Mouse (Mus musculus): ENCODE data around the gene Gm7247. TPM values are rescaled to one million over a fixed set of nuclear protein-coding genes. Genes with fewer than 3 reads are reported as not detected.
"Not testable (repeated sequence)": the region's sequence is repeated elsewhere in the genome, so short reads cannot be mapped to it uniquely, and the experiment has no call there.

Gm7247 gene
- polyA plus RNA-seq, 1 experiment from 2014 or later = not detected

- Histone ChIP-seq H3K27me3 (ENCODE audit: control insufficient read depth, insufficient read depth, low read length) (no peaks in the 10 kb centered on the region), H3K4me2 (replicated peaks; ENCODE audit: low read depth) (no peak overlapping the region), H3K9me3 (ENCODE audit: control insufficient read depth, low read length) (no peaks in the 10 kb centered on the region), H3K27ac (replicated peaks) (no peak overlapping the region), H3K4me1 (replicated peaks; ENCODE audit: control insufficient read depth, insufficient read depth) (no peaks in the 10 kb centered on the region), H3K36me3 (ENCODE audit: control insufficient read depth, insufficient read depth, low read length) (no peaks in the 10 kb centered on the region), H3K4me3 (ENCODE audit: low read depth, low read length) (no peak overlapping the region), H3K9ac (ENCODE audit: low read length) (no peak overlapping the region)
- ATAC-seq (ENCODE audit: low FRiP score, low TSS enrichment) (no peak), DNase-seq (ENCODE audit: low spot score) (no peak)
- 56% methylated on average over 5 of the region's 5 CpGs for WGBS
- TF ChIP-seq EP300 (optimal IDR thresholded peaks at IDR 0.05) (no peak), CTCF (IDR thresholded peaks at IDR 0.05; ENCODE audit: low read depth) (no peak)
Measured at GRCm38 (mm10) chr14:51482051-51482715, 120.6 kb downstream of the Gm7247 start.

DNA sequence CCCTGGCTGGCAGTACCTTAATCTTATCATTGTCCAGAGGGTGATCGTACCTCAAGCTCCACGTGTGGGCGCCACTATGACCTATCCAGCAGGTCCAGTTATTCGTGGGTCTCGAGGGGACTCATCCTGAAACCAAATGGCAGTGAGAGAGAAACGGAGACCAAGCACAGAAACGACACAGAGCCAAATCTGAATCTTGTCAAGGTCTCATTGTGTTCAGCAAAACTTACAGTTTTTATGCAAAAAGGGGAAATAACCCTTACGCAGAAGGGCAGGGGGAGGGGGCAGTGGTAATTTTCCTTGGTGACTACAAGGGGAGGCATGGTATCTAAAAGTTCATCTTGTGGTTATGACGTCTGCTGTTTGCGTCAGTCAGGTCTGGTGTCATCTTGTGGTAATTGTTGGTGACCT is 121.4 kb downstream of the Gm7247 start:
- not testable (repeated sequence) for H3K36me3 ChIP-seq (ENCODE audit: control insufficient read depth, insufficient read depth, low read length); H3K4me2 ChIP-seq (replicated peaks; ENCODE audit: low read depth); H3K9me3 ChIP-seq (ENCODE audit: control insufficient read depth, low read length); H3K9ac ChIP-seq (ENCODE audit: low read length); H3K27me3 ChIP-seq (ENCODE audit: control insufficient read depth, insufficient read depth, low read length); DNase-seq (ENCODE audit: low spot score); H3K4me1 ChIP-seq (replicated peaks; ENCODE audit: control insufficient read depth, insufficient read depth); ATAC-seq (ENCODE audit: low FRiP score, low TSS enrichment); H3K4me3 ChIP-seq (ENCODE audit: low read depth, low read length); H3K27ac ChIP-seq (replicated peaks)
- 81% methylated on average over 10 of the region's 10 CpGs for WGBS

GRCm38 (mm10) chr14:51483671-51484070 is 122.1 kb downstream of the Gm7247 start:
- 91% methylated on average over 1 of the region's 1 CpGs for WGBS
- Histone ChIP-seq H3K27me3 (ENCODE audit: control insufficient read depth, insufficient read depth, low read length) (no peaks in the 10 kb centered on the region), H3K4me2 (replicated peaks; ENCODE audit: low read depth) (no peak overlapping the region), H3K36me3 (ENCODE audit: control insufficient read depth, insufficient read depth, low read length) (no peaks in the 10 kb centered on the region), H3K4me1 (replicated peaks; ENCODE audit: control insufficient read depth, insufficient read depth) (no peaks in the 10 kb centered on the region), H3K9ac (ENCODE audit: low read length) (no peak overlapping the region), H3K4me3 (ENCODE audit: low read depth, low read length) (no peak overlapping the region), H3K27ac (replicated peaks) (no peak overlapping the region), H3K9me3 (ENCODE audit: control insufficient read depth, low read length) (no peaks in the 10 kb centered on the region)
- TF ChIP-seq CTCF (IDR thresholded peaks at IDR 0.05; ENCODE audit: low read depth) (no peak), EP300 (optimal IDR thresholded peaks at IDR 0.05) (no peak)
- no peak for ATAC-seq (ENCODE audit: low FRiP score, low TSS enrichment)
- no peak for DNase-seq (ENCODE audit: low spot score)

GRCm38 (mm10) chr14:51486111-51486510 is 124.6 kb downstream of the Gm7247 start:
- ATAC-seq (ENCODE audit: low FRiP score, low TSS enrichment) = no peak
- Histone ChIP-seq H3K27ac (replicated peaks) (no peak overlapping the region), H3K4me2 (replicated peaks; ENCODE audit: low read depth) (no peak overlapping the region), H3K36me3 (ENCODE audit: control insufficient read depth, insufficient read depth, low read length) (no peaks in the 10 kb centered on the region), H3K4me3 (ENCODE audit: low read depth, low read length) (no peak overlapping the region), H3K9me3 (ENCODE audit: control insufficient read depth, low read length) (no peaks in the 10 kb centered on the region), H3K4me1 (replicated peaks; ENCODE audit: control insufficient read depth, insufficient read depth) (no peaks in the 10 kb centered on the region), H3K9ac (ENCODE audit: low read length) (no peak overlapping the region), H3K27me3 (ENCODE audit: control insufficient read depth, insufficient read depth, low read length) (no peaks in the 10 kb centered on the region)
- TF ChIP-seq EP300 (optimal IDR thresholded peaks at IDR 0.05) = no peak
- TF ChIP-seq CTCF (IDR thresholded peaks at IDR 0.05; ENCODE audit: low read depth) = no peak
- DNase-seq (ENCODE audit: low spot score) = no peak
- 82% methylated on average over 1 of the region's 1 CpGs for WGBS

- Histone ChIP-seq H3K9me3 (ENCODE audit: control insufficient read depth, low read length) (no peaks in the 10 kb centered on the region), H3K36me3 (ENCODE audit: control insufficient read depth, insufficient read depth, low read length) (no peaks in the 10 kb centered on the region), H3K27me3 (ENCODE audit: control insufficient read depth, insufficient read depth, low read length) (no peaks in the 10 kb centered on the region), H3K27ac (replicated peaks) (no peak overlapping the region), H3K9ac (ENCODE audit: low read length) (no peak overlapping the region), H3K4me1 (replicated peaks; ENCODE audit: control insufficient read depth, insufficient read depth) (no peaks in the 10 kb centered on the region), H3K4me3 (ENCODE audit: low read depth, low read length) (no peak overlapping the region), H3K4me2 (replicated peaks; ENCODE audit: low read depth) (no peak overlapping the region)
- DNase-seq (ENCODE audit: low spot score) (no peak), ATAC-seq (ENCODE audit: low FRiP score, low TSS enrichment) (no peak)
- 87% methylated on average over 2 of the region's 2 CpGs for WGBS
- TF ChIP-seq EP300 (optimal IDR thresholded peaks at IDR 0.05) = no peak
- TF ChIP-seq CTCF (IDR thresholded peaks at IDR 0.05; ENCODE audit: low read depth) = no peak
Measured at GRCm38 (mm10) chr14:51495781-51496180, 134.2 kb downstream of the Gm7247 start.

DNA sequence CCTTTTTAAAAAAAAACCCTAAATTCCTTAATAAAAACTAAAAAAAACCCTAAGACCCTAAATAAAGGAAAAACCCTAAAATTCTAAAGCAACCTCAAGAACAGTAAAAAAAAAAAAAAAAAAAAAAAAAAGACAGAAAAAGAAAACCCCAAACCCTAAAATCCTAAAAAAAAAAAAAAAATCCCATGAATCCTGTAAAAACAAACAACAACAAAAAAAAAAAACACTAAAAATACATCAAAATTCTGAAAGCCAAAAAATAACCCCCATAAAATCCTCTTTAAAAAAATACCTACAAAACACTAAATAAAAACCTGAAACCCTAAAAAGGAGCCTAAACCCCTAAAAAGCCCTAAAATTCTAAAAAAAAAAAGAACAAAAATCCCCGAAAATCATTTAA is 135.4 kb downstream of the Gm7247 start:
- H3K27ac ChIP-seq (replicated peaks) = no peak overlapping the region
- ATAC-seq (ENCODE audit: low FRiP score, low TSS enrichment) = no peak
- no peaks in the 10 kb centered on the region for H3K4me1 ChIP-seq (replicated peaks; ENCODE audit: control insufficient read depth, insufficient read depth)
- 82% methylated on average over 1 of the region's 1 CpGs for WGBS
- DNase-seq (ENCODE audit: low spot score) = no peak
- no peak for TF ChIP-seq CTCF (IDR thresholded peaks at IDR 0.05; ENCODE audit: low read depth)
- no peak for TF ChIP-seq EP300 (optimal IDR thresholded peaks at IDR 0.05)
- no peaks in the 10 kb centered on the region for H3K9me3 ChIP-seq (ENCODE audit: control insufficient read depth, low read length)
- no peaks in the 10 kb centered on the region for H3K36me3 ChIP-seq (ENCODE audit: control insufficient read depth, insufficient read depth, low read length)
- H3K4me3 ChIP-seq (ENCODE audit: low read depth, low read length) = no peak overlapping the region
- H3K9ac ChIP-seq (ENCODE audit: low read length) = no peak overlapping the region
- no peaks in the 10 kb centered on the region for H3K27me3 ChIP-seq (ENCODE audit: control insufficient read depth, insufficient read depth, low read length)
- no peak overlapping the region for H3K4me2 ChIP-seq (replicated peaks; ENCODE audit: low read depth)

Measured in stomach, postnatal 0 days (tissue).